Mouse (Mus musculus) ZHBTc4 (cell line): Measurements from ENCODE around the gene Ly6f.

Experiments
- DNase-seq: peaks from one replicate; pipeline ENCODE4 v3.0.0-alpha.2; 2011; ENCODE audit warnings: low read depth, low spot score

Ly6f gene

GRCm38 (mm10) chr15:75317255-75317654, 49.0 kb downstream of the Ly6f start:
- peak; percentile 57 for DNase-seq

GRCm38 (mm10) chr15:75318584-75318983, 50.4 kb downstream of the Ly6f start:
- no peak for DNase-seq

DNA sequence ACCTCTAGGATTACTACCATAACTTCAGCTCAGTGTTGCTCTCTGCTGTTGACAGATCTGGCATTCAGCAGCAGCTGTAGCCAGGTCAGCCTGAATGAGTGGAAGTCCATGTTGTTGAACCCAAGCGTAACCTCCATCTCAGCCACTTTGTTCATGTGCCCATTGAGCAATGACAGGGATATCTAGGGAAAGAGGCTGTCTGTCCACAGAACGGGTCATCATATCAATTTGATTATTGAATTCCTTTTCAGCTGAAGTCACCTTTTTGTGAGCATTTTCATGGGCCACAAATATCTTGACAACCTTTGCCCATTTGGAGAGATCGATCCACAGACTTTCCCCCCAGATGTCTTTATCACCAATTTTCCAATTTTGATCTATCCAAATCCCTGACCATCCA, 51.9 kb downstream of the Ly6f start:
- no peak for DNase-seq
